Mouse (Mus musculus) c-Kit-negative CD71-positive TER-119-positive erythroid progenitor cells, embryonic 14.5 days (primary cell): ENCODE data around the gene Ndufb4.
"Not testable (repeated sequence)": the region's sequence is repeated elsewhere in the genome, so short reads cannot be mapped to it uniquely, and the experiment has no call there.

ENCODE experiments used
- DNase-seq: peaks from one replicate; pipeline ENCODE4 v3.0.0-alpha.2; 2013; ENCODE audit warnings: low read depth, low spot score

The Ndufb4 gene

GRCm38 (mm10) chr16:37680216-37680615 lies 26.0 kb upstream of the Ndufb4 start:
- no peak for DNase-seq

- no peak for DNase-seq
Measured at GRCm38 (mm10) chr16:37677586-37677985, 23.3 kb upstream of the Ndufb4 start.

GRCm38 (mm10) chr16:37676677-37677072 lies 22.4 kb upstream of the Ndufb4 start:
- DNase-seq = no peak

GRCm38 (mm10) chr16:37676024-37676676 lies 21.9 kb upstream of the Ndufb4 start:
- DNase-seq = no peak

GRCm38 (mm10) chr16:37675326-37675725 lies 21.1 kb upstream of the Ndufb4 start:
- DNase-seq = no peak

- no peak for DNase-seq
Measured at GRCm38 (mm10) chr16:37670666-37671283, 16.5 kb upstream of the Ndufb4 start.

GRCm38 (mm10) chr16:37665394-37665935 lies 11.2 kb upstream of the Ndufb4 start:
- DNase-seq = no peak

GRCm38 (mm10) chr16:37663643-37664459 lies 9.6 kb upstream of the Ndufb4 start:
- no peak for DNase-seq

- no peak for DNase-seq
Measured at GRCm38 (mm10) chr16:37656796-37657195, 2.5 kb upstream of the Ndufb4 start.

- DNase-seq = no peak
Measured at GRCm38 (mm10) chr16:37655756-37656347, 1.6 kb upstream of the Ndufb4 start.

- DNase-seq = no peak
Measured at GRCm38 (mm10) chr16:37654831-37655455, 690 bp upstream of the Ndufb4 start.

GRCm38 (mm10) chr16:37653058-37653457 lies 1.2 kb downstream of the Ndufb4 start:
- no peak for DNase-seq

GRCm38 (mm10) chr16:37652654-37653053 lies 1.6 kb downstream of the Ndufb4 start:
- DNase-seq = no peak

GRCm38 (mm10) chr16:37651467-37651866 lies 2.8 kb downstream of the Ndufb4 start:
- no peak for DNase-seq

GRCm38 (mm10) chr16:37649068-37649467 lies 5.2 kb downstream of the Ndufb4 start:
- DNase-seq = no peak

- DNase-seq = no peak
Measured at GRCm38 (mm10) chr16:37647936-37648335, 6.3 kb downstream of the Ndufb4 start.

- DNase-seq = no peak
Measured at GRCm38 (mm10) chr16:37647067-37647466, 7.2 kb downstream of the Ndufb4 start.

GRCm38 (mm10) chr16:37645799-37646198 lies 8.5 kb downstream of the Ndufb4 start:
- no peak for DNase-seq

GRCm38 (mm10) chr16:37645211-37645610 lies 9.0 kb downstream of the Ndufb4 start:
- no peak for DNase-seq

- DNase-seq = no peak
Measured at GRCm38 (mm10) chr16:37644486-37644885, 9.8 kb downstream of the Ndufb4 start.

GRCm38 (mm10) chr16:37640522-37640921 lies 13.7 kb downstream of the Ndufb4 start:
- not testable (repeated sequence) for DNase-seq
